Mouse (Mus musculus): Measurements from ENCODE around the gene Rasl10b. TPM values are rescaled to one million over a fixed set of nuclear protein-coding genes. Genes with fewer than 3 reads are reported as not detected.

Rasl10b gene
- polyA plus RNA-seq, 1 experiment from 2014 or later: 13.4 TPM

DNA sequence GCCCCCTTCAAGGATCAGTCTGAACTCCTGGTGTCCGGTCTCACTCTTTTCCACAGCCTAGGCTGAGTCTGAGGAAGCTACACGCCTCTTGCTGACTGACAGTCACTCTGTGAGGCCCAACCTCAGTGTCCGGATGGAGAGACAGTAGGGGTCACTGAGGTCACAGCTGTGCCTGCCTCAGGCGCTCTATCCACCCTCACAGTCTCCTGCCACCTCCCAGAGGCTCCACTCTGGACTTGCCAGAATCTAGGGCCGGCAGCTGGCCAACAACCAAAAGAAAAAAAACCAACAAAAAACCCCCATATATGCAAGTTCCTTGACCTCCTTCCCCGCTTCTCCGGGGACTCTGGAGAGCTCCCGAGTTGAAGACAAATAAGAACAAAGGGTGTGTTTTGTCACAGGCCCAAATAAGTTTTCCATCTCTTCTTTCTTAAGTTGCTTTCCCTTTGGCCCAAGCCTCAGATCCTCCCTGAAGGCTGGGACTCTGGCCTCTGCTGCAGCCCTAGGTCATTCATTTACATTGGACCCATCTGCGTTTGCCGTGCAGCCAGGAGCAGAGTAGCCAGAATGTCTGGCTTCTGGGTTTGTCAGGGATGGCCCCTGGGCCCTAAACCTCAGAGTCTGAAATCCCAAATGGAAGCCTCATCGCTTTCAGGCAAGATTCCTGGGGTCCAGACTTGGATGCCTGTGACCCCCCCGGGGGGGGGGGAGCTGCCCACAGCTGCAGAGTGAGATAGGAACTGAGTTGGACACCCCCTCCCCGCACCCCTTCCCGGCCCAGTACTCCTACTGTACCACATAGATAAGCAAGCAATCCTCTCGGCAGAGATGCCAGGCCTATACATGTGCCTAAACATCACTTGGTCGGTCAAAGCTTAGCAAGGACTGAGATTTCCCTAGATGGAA is 39.3 kb downstream of the Rasl10b start:
- H3K36me3 ChIP-seq: no peaks in the 10 kb centered on the region
- H3K27ac ChIP-seq (ENCODE audit: poor library complexity, severe bottlenecking): peak overlapping the region; percentile 73
- H3K4me3 ChIP-seq: no peak overlapping the region
- peaks cover 20% of the 10 kb centered on the region for H3K27me3 ChIP-seq (replicated peaks)
- 27% methylated on average over 16 of the region's 16 CpGs for WGBS
- H3K4me2 ChIP-seq: peak overlapping the region; percentile 27; the same call in 1 of the 2 replicates
- H3K4me1 ChIP-seq (replicated peaks): peaks cover 54% of the 10 kb centered on the region
- peak overlapping the region; percentile 42; the same call in 1 of the 2 replicates for H3K9ac ChIP-seq
- no peaks in the 10 kb centered on the region for H3K9me3 ChIP-seq (replicated peaks)
- peak; percentile 27; the same call in 1 of the 2 replicates for ATAC-seq (ENCODE audit: insufficient number of reproducible peaks, low FRiP score)

DNA sequence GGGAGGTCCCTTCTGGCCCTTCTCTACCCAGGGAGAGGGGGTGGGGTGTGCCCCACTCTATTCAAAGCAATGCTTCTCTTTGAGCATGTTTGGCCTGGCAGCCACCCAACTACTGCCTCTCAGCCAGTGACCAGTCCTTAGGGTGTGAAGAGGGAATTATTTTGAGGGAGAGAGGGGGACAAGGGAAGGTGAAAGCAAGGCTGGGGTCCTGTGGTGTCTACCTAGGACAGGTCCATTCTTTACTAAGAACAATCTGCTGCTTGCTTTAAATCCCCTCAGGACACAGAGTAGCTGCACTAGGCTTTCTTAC is 39.9 kb downstream of the Rasl10b start:
- H3K4me1 ChIP-seq (replicated peaks): peaks cover 48% of the 10 kb centered on the region
- H3K4me3 ChIP-seq: no peak overlapping the region
- H3K9me3 ChIP-seq (replicated peaks): no peaks in the 10 kb centered on the region
- ATAC-seq (ENCODE audit: insufficient number of reproducible peaks, low FRiP score): peak; percentile 60; the same call in 1 of the 2 replicates
- H3K27me3 ChIP-seq (replicated peaks): peaks cover 20% of the 10 kb centered on the region
- H3K4me2 ChIP-seq: peak overlapping the region; percentile 27; the same call in 1 of the 2 replicates
- no peaks in the 10 kb centered on the region for H3K36me3 ChIP-seq
- H3K9ac ChIP-seq: no peak overlapping the region
- H3K27ac ChIP-seq (ENCODE audit: poor library complexity, severe bottlenecking): peak overlapping the region; percentile 73; the same call in 1 of the 2 replicates

DNA sequence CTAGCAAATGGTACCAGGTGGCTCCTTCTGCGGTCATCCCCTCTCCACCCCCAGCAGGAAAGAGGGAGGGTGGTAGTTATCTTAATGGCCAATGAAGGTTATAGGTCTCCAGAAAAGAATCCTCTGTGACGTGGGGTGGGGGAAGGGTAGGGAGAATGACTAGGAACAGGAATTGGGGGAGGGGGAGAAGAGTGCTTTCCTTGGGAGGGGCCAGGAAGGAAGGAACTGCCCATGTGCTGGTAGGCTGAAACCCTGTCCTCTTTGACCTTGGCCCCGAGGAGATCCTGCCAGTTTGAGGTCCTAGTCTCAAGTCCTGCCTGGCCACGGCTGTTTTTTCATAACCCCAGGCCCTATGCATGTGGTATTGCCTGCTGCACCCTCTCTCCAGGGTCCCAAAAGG is 40.4 kb downstream of the Rasl10b start:
- H3K27me3 ChIP-seq (replicated peaks): peaks cover 20% of the 10 kb centered on the region

DNA sequence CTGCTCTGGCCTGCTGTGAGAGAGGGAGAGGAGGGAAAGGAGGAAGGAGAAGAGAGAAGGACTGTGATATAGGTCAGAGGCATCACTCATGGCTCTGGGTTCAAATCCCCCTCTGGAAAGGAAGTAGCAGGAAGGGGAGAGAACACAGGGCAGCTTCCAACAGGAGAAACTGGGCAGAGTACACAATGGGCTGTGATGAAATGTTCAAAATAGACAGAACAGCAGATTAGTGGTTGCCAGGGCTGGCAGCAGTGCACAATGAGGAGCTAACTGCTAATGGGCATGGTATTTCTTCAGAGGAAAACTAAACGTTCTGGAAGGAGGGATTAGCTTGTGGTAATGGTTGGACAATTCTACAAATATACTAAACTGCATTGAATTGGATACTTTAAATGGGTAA is 41.6 kb downstream of the Rasl10b start:
- peaks cover 52% of the 10 kb centered on the region for H3K4me1 ChIP-seq (replicated peaks)
- H3K36me3 ChIP-seq: no peaks in the 10 kb centered on the region
- H3K4me3 ChIP-seq: no peak overlapping the region
- WGBS: 52% methylated on average over 1 of the region's 1 CpGs
- H3K4me2 ChIP-seq: no peak overlapping the region
- no peak overlapping the region for H3K9ac ChIP-seq
- H3K9me3 ChIP-seq (replicated peaks): no peaks in the 10 kb centered on the region
- no peak overlapping the region; the same call in 1 of the 2 replicates for H3K27ac ChIP-seq (ENCODE audit: poor library complexity, severe bottlenecking)
- no peak for ATAC-seq (ENCODE audit: insufficient number of reproducible peaks, low FRiP score)
- peaks cover 9% of the 10 kb centered on the region for H3K27me3 ChIP-seq (replicated peaks)

More for the DNA sequence above, 40.4 kb downstream of the Rasl10b start:
- H3K36me3 ChIP-seq: no peaks in the 10 kb centered on the region
- 0 out of 2 replicates have a peak, but pooled peaks have one; percentile 6 for ATAC-seq (ENCODE audit: insufficient number of reproducible peaks, low FRiP score)
- H3K9me3 ChIP-seq (replicated peaks): no peaks in the 10 kb centered on the region
- H3K4me2 ChIP-seq: peak overlapping the region; percentile 27; the same call in 1 of the 2 replicates
- peaks cover 47% of the 10 kb centered on the region for H3K4me1 ChIP-seq (replicated peaks)
- H3K4me3 ChIP-seq: no peak overlapping the region
- peak overlapping the region; percentile 73; the same call in 1 of the 2 replicates for H3K27ac ChIP-seq (ENCODE audit: poor library complexity, severe bottlenecking)
- no peak overlapping the region for H3K9ac ChIP-seq
- 30% methylated on average over 4 of the region's 4 CpGs for WGBS

DNA sequence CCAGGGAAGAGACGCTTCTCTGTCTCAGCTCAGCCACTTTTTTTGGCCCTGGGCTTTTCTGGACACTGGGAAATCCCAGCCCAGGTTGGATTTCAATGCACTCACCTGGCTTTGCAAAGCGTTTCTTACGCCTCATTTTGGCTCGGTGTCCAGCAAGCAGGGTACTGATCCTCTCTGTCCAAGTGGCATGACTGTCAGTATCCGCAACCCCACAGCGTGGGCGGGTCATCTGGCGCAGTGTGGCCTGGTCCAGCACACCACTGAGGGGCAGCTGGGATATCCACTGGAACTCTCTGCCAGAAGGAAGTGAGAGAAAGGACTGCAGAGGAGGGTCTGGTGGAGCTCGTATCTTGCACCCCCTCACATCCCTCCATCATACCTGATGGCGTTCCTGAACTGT is 42.3 kb downstream of the Rasl10b start:
- Histone ChIP-seq H3K36me3 (no peaks in the 10 kb centered on the region), H3K4me2 (no peak overlapping the region), H3K4me3 (no peak overlapping the region), H3K9ac (no peak overlapping the region), H3K27ac (ENCODE audit: poor library complexity, severe bottlenecking) (no peak overlapping the region), H3K4me1 (replicated peaks) (peaks cover 59% of the 10 kb centered on the region), H3K27me3 (replicated peaks) (peaks cover 3% of the 10 kb centered on the region; the same call in 1 of the 2 replicates), H3K9me3 (replicated peaks) (no peaks in the 10 kb centered on the region)
- 90% methylated on average over 10 of the region's 10 CpGs for WGBS
- no peak for ATAC-seq (ENCODE audit: insufficient number of reproducible peaks, low FRiP score)

DNA sequence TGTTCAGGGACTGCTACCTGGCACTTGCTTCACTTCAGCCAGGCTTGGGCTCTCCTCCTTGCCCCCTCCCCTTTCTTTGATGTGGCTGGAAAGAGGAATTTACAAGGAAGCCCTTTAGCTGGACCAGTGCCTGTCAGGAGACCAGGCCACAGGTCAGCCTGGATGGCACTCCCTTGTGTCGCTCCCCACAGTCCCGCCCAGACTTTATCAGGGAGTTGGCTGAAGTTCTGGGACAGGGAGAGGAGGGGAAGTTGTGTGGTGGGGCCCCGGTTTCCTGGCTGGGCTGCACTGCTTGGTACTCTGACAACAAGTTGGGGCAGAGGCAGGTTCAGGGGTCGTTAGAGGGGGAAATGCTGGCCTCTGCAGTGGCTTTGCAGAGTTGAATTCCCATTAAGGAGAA is 45.6 kb downstream of the Rasl10b start:
- no peaks in the 10 kb centered on the region for H3K9me3 ChIP-seq (replicated peaks)
- 3% methylated on average over 4 of the region's 4 CpGs for WGBS
- ATAC-seq (ENCODE audit: insufficient number of reproducible peaks, low FRiP score): peak; percentile 72
- no peak overlapping the region for H3K4me3 ChIP-seq
- no peak overlapping the region for H3K4me2 ChIP-seq
- no peaks in the 10 kb centered on the region for H3K36me3 ChIP-seq
- no peaks in the 10 kb centered on the region for H3K27me3 ChIP-seq (replicated peaks)
- peaks cover 50% of the 10 kb centered on the region for H3K4me1 ChIP-seq (replicated peaks)
- peak overlapping the region; percentile 20; the same call in 1 of the 2 replicates for H3K27ac ChIP-seq (ENCODE audit: poor library complexity, severe bottlenecking)
- H3K9ac ChIP-seq: no peak overlapping the region

DNA sequence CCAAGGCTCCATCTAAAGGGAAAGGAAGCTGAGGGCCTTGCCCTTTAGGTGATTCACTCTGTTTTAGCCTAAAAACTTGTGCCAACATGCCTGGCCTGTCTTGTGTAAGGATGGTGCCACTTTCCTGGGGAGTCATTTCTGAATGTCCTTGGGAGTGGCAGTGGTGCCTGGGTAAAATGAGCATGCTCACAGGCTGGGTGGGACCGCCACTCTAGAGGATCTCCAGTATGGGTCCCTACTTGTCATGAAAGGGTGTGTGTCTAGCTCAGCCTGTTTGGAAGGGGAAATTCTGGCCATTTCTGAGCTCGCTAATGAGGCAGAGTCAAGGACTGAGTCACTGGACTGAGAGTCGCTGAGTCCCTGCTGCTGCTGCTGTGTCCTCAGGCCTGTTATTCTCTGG is 46.7 kb downstream of the Rasl10b start:
- H3K4me2 ChIP-seq: no peak overlapping the region
- H3K36me3 ChIP-seq: no peaks in the 10 kb centered on the region
- ATAC-seq (ENCODE audit: insufficient number of reproducible peaks, low FRiP score): no peak
- no peak overlapping the region for H3K4me3 ChIP-seq
- H3K9me3 ChIP-seq (replicated peaks): no peaks in the 10 kb centered on the region
- no peaks in the 10 kb centered on the region for H3K27me3 ChIP-seq (replicated peaks)
- H3K27ac ChIP-seq (ENCODE audit: poor library complexity, severe bottlenecking): no peak overlapping the region
- no peak overlapping the region for H3K9ac ChIP-seq
- WGBS: 68% methylated on average over 3 of the region's 3 CpGs
- H3K4me1 ChIP-seq (replicated peaks): peaks cover 49% of the 10 kb centered on the region

DNA sequence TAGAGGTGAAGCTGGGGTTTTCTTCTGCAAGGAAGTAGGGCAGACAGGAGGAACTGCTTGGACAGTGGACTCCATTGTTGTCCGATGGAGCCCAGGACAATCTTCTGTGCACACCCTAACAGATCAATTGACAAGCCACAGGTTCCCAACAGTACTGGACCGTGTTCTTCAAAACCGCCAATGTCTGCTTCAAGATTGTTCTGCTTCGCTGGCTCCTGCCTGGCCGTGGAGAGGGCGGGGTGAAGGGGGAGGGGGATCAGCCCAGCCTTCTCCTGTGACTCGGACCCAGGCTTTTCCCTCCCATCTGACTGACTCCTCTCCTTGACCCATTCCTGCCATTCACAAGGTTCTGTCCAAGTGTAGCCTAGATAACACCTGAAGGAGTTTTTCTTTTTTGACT is 48.3 kb downstream of the Rasl10b start:
- 45% methylated on average over 7 of the region's 7 CpGs for WGBS
- H3K36me3 ChIP-seq: no peaks in the 10 kb centered on the region
- H3K4me2 ChIP-seq: no peak overlapping the region
- H3K27me3 ChIP-seq (replicated peaks): peaks cover 4% of the 10 kb centered on the region
- no peak for ATAC-seq (ENCODE audit: insufficient number of reproducible peaks, low FRiP score)
- no peak overlapping the region for H3K27ac ChIP-seq (ENCODE audit: poor library complexity, severe bottlenecking)
- H3K9ac ChIP-seq: no peak overlapping the region
- H3K4me3 ChIP-seq: no peak overlapping the region
- H3K9me3 ChIP-seq (replicated peaks): no peaks in the 10 kb centered on the region
- peaks cover 57% of the 10 kb centered on the region for H3K4me1 ChIP-seq (replicated peaks)

DNA sequence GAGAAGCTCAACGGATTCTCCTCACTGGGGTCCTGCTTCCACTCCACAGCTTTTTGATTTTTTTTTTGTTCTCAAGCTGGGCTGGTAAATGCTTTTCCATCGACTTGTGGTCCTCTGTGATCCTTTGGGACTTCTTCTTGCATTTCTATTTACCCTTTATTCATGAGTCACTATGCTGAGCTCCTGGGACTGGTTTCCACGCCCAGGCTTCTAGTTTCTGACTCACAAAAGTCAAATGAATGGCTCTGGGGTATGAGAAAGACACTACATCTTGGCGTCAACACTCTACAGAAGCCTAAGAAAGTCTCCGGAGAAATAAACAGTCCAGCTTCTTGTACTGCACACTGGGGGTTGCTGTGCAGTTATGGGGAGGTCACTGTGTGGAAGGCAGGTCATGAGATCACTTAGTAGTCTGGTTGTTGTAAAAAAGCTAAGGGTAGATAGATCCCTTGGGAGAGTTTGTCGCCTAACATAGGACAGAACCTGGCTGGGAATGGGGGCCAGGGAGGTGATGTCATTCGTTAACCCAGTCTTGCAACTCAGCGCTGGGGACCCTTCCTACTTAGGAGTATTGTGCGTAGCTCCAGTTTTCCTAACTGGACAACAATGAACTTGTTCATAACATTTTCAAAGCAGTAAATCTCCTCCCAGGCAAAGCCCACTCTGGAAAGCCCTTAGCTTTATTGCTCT is 49.1 kb downstream of the Rasl10b start:
- no peak overlapping the region for H3K9ac ChIP-seq
- peaks cover 4% of the 10 kb centered on the region for H3K27me3 ChIP-seq (replicated peaks)
- H3K9me3 ChIP-seq (replicated peaks): no peaks in the 10 kb centered on the region
- H3K4me2 ChIP-seq: no peak overlapping the region
- H3K36me3 ChIP-seq: no peaks in the 10 kb centered on the region
- no peak for ATAC-seq (ENCODE audit: insufficient number of reproducible peaks, low FRiP score)
- no peak overlapping the region for H3K4me3 ChIP-seq
- H3K27ac ChIP-seq (ENCODE audit: poor library complexity, severe bottlenecking): peak overlapping the region; percentile 10; the same call in 1 of the 2 replicates
- peaks cover 61% of the 10 kb centered on the region for H3K4me1 ChIP-seq (replicated peaks)
- 54% methylated on average over 9 of the region's 9 CpGs for WGBS

DNA sequence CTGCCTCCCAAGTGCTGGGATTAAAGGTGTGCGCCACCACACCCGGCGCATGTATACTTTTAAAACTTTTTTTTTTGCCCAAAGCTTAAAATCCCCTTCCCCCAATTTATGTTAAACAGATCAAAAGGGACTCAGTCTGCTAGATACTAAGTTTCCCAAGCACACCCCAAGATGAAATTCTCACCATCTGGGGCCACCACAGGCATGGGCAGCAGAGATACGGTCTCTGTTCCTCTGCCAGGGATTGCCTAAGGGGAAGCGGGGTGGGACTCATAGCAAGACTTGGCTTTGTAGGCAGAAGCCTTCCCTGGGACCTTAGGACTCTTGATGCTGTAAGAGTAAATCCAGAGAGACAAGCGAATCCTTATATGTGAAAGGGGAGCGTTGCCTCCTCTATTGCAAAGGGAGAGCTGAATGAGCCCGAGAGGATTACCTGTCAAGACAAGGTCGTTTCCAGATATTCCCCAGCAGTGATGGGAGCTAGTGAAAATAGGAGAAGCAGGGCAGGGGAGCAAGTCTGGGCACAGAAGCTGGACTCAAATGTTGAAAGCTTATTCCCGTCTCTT is 52.6 kb downstream of the Rasl10b start:
- no peak for ATAC-seq (ENCODE audit: insufficient number of reproducible peaks, low FRiP score)
- Histone ChIP-seq H3K27me3 (replicated peaks) (peaks cover 22% of the 10 kb centered on the region), H3K4me2 (peak overlapping the region; percentile 93), H3K4me3 (peak overlapping the region; percentile 75; the same call in 1 of the 2 replicates), H3K9me3 (replicated peaks) (no peaks in the 10 kb centered on the region), H3K9ac (no peak overlapping the region), H3K36me3 (no peaks in the 10 kb centered on the region), H3K27ac (ENCODE audit: poor library complexity, severe bottlenecking) (no peak overlapping the region), H3K4me1 (replicated peaks) (peaks cover 44% of the 10 kb centered on the region)
- 71% methylated on average over 10 of the region's 10 CpGs for WGBS

DNA sequence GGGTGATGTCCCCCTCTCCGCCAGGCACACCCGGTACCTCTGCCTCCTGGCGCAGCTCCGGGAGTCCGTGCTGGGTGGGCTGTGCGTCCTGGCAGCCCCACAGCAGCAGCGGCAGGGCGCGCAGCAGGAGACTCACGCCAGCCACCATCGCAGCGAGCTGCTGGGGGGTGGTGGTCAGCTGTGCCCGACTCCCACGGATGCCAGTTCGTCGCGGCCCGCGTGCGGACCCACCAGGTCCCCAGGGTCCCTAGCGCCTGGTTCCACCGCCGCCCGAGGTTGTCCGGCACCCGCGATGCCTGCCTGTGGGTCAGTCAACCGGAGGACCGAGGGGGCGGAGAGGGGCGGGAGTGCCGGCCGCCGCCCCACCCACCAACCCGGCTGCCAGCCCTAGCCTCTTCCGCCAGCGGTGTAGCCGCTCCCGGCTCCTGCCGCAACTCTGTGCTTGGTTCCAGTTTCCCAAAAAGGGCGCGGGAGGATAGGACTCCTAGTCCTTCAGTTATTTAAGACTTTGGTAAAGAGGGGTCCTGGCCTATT is 53.8 kb downstream of the Rasl10b start, which contains the start of gene Mmp28:
Mmp28 (minus strand) TSS at position 361 of the 534 bp plus-strand sequence.
- peak; percentile 67 for ATAC-seq (ENCODE audit: insufficient number of reproducible peaks, low FRiP score)
- Histone ChIP-seq H3K36me3 (no peaks in the 10 kb centered on the region), H3K27ac (ENCODE audit: poor library complexity, severe bottlenecking) (no peak within 1 kb of the TSS), H3K9ac (peak within 1 kb of the TSS; percentile 82), H3K4me2 (peak within 1 kb of the TSS; percentile 93), H3K27me3 (replicated peaks) (peaks cover 22% of the 10 kb centered on the region), H3K4me3 (peak within 1 kb of the TSS; percentile 75), H3K9me3 (replicated peaks) (no peaks in the 10 kb centered on the region), H3K4me1 (replicated peaks) (peaks cover 45% of the 10 kb centered on the region)
- under 1% methylated on average over 42 of the region's 42 CpGs for WGBS
